Mouse (Mus musculus) testis, adult 2 months (tissue): ENCODE data around the gene Stim1.
A peak's percentile ranks its signal among the peaks of the same experiment; 100 is the strongest.

Experiments used
- CTCF ChIP-seq: fragments of 200-500 bp; IDR thresholded peaks from 2 replicates; pipeline ENCODE4 v1.5.1; 2012; ENCODE audit warnings: low read depth, mild to moderate bottlenecking, inconsistent platforms, low read length, moderate library complexity; ENCODE audit not compliant: control insufficient read depth, insufficient read depth, insufficient replicate concordance
- POLR2A ChIP-seq: fragments of 200-500 bp; IDR thresholded peaks from 2 replicates; pipeline ENCODE4 v1.6.1; 2012; ENCODE audit warnings: low read depth, mild to moderate bottlenecking, inconsistent platforms, low read length, moderate library complexity; ENCODE audit not compliant: control insufficient read depth

DNA sequence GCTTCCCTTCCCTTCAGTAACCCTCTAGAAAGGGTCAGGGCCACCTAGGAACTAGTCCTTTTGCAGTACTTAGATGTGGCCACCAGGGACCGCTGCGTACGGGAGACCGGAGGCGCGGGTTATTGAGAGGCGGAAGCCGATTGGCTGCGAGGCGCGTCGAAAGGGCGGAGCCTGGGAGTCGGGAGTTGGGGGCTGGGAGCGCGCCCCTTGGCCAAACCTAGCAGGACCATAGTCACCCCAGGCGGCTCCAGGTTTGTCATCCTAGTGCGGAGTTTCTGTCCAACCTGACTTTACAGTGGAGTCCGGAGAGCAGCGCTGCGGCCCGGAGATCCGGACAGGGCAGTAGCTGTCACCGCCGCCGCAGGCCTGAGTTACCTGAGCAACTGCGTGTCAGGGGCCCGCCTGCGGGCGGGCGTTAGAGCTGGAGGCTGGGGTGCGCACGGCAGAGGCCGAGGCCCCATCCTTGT is 460 bp upstream of the Stim1 start:
- TF ChIP-seq CTCF (peak; percentile 83; the same call in 1 of the 2 replicates), POLR2A (peak; percentile 74)
